Mouse (Mus musculus): ENCODE data around the gene Abca3. TPM values are rescaled to one million over a fixed set of nuclear protein-coding genes. Genes with fewer than 3 reads are reported as not detected.
"Not testable (repeated sequence)": the region's sequence is repeated elsewhere in the genome, so short reads cannot be mapped to it uniquely, and the experiment has no call there.

Gene Abca3
- polyA plus RNA-seq, 1 experiment from 2014 or later, result 16.3 TPM

- Histone ChIP-seq H3K4me2 (replicated peaks; ENCODE audit: low read depth, low read length) (0 out of 2 replicates have a peak overlapping the region, but pooled peaks have one; percentile 73), H3K4me3 (ENCODE audit: low read depth, low read length) (no peak overlapping the region)
- ATAC-seq (ENCODE audit: insufficient number of reproducible peaks, insufficient read depth, low FRiP score, low read depth), result no peak
Measured at GRCm38 (mm10) chr17:24453372-24453771, 101.6 kb downstream of the Abca3 start.

GRCm38 (mm10) chr17:24454218-24454755, 102.5 kb downstream of the Abca3 start:
- no peaks in the 10 kb centered on the region for H3K9me3 ChIP-seq (ENCODE audit: control insufficient read depth, low read depth, low read length)
- H3K27ac ChIP-seq (ENCODE audit: low read length), result peak overlapping the region; percentile 98
- peaks cover 20% of the 10 kb centered on the region for H3K36me3 ChIP-seq (ENCODE audit: control insufficient read depth, insufficient read depth, low read length)
- 2% methylated on average over 14 of the region's 14 CpGs for WGBS
- ATAC-seq (ENCODE audit: insufficient number of reproducible peaks, insufficient read depth, low FRiP score, low read depth), result no peak
- H3K4me1 ChIP-seq (ENCODE audit: control insufficient read depth, insufficient read depth, low read length), result peaks cover 10% of the 10 kb centered on the region; the same call in 1 of the 2 replicates
- no peaks in the 10 kb centered on the region for H3K27me3 ChIP-seq (ENCODE audit: control insufficient read depth, insufficient read depth, low read length)
- H3K9ac ChIP-seq (replicated peaks; ENCODE audit: low read depth, low read length), result peak overlapping the region; percentile 95
- H3K4me2 ChIP-seq (replicated peaks; ENCODE audit: low read depth, low read length), result peak overlapping the region; percentile 73
- peak overlapping the region; percentile 77 for H3K4me3 ChIP-seq (ENCODE audit: low read depth, low read length)

More at GRCm38 (mm10) chr17:24453372-24453771, 101.6 kb downstream of the Abca3 start:
- Histone ChIP-seq H3K4me1 (ENCODE audit: control insufficient read depth, insufficient read depth, low read length) (peaks cover 10% of the 10 kb centered on the region; the same call in 1 of the 2 replicates), H3K27me3 (ENCODE audit: control insufficient read depth, insufficient read depth, low read length) (no peaks in the 10 kb centered on the region), H3K9ac (replicated peaks; ENCODE audit: low read depth, low read length) (no peak overlapping the region), H3K27ac (ENCODE audit: low read length) (no peak overlapping the region), H3K9me3 (ENCODE audit: control insufficient read depth, low read depth, low read length) (no peaks in the 10 kb centered on the region), H3K36me3 (ENCODE audit: control insufficient read depth, insufficient read depth, low read length) (peaks cover 29% of the 10 kb centered on the region)
- WGBS, result 66% methylated on average over 2 of the region's 2 CpGs

GRCm38 (mm10) chr17:24454756-24455522, 103.2 kb downstream of the Abca3 start:
- ATAC-seq (ENCODE audit: insufficient number of reproducible peaks, insufficient read depth, low FRiP score, low read depth), result peak; percentile 95
- peak overlapping the region; percentile 77 for H3K4me3 ChIP-seq (ENCODE audit: low read depth, low read length)
- peak overlapping the region; percentile 98 for H3K27ac ChIP-seq (ENCODE audit: low read length)
- H3K4me1 ChIP-seq (ENCODE audit: control insufficient read depth, insufficient read depth, low read length), result peaks cover 10% of the 10 kb centered on the region; the same call in 1 of the 2 replicates
- WGBS, result under 1% methylated on average over 61 of the region's 67 CpGs
- no peaks in the 10 kb centered on the region for H3K9me3 ChIP-seq (ENCODE audit: control insufficient read depth, low read depth, low read length)
- no peaks in the 10 kb centered on the region for H3K27me3 ChIP-seq (ENCODE audit: control insufficient read depth, insufficient read depth, low read length)
- H3K9ac ChIP-seq (replicated peaks; ENCODE audit: low read depth, low read length), result peak overlapping the region; percentile 95
- peak overlapping the region; percentile 73 for H3K4me2 ChIP-seq (replicated peaks; ENCODE audit: low read depth, low read length)
- H3K36me3 ChIP-seq (ENCODE audit: control insufficient read depth, insufficient read depth, low read length), result peaks cover 14% of the 10 kb centered on the region

DNA sequence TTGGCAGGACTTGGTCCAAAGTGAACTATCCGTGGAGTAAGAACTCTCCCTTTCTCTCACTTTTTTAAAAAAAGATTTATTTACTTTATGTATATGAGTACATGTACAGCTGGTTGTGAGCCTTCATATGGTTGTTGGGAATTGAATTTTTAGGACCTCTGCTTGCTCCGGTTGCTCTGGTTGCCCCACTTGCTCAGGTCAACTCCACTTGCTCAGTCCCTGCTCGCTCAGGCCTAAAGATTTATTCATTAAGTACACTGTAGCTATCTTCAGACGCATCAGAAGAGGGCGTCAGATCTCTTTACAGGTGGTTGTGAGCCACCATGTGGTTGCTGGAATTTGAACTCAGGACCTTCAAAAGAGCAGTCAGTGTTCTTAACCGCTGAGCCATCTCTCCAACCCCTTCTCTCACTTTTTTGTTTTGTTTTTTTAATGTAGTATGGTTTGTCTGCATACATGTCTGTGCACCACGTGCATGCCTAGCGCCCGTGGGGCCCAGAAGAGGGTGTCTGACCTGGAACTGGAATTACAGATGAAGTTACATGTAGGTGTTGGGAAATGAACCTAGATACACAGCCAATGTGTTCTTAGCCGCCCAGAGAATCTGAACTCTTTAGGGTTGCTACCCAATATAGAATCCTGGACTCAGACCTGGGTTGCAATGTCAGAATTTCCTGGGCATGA, 103.9 kb downstream of the Abca3 start:
- Histone ChIP-seq H3K4me2 (replicated peaks; ENCODE audit: low read depth, low read length) (peak overlapping the region; percentile 30), H3K4me3 (ENCODE audit: low read depth, low read length) (peak overlapping the region; percentile 77; the same call in 1 of the 2 replicates)
- not testable (repeated sequence) for H3K27me3 ChIP-seq (ENCODE audit: control insufficient read depth, insufficient read depth, low read length)

More for the DNA sequence above, 103.9 kb downstream of the Abca3 start:
- WGBS, result 49% methylated on average over 10 of the region's 10 CpGs
- not testable (repeated sequence) for ATAC-seq (ENCODE audit: insufficient number of reproducible peaks, insufficient read depth, low FRiP score, low read depth); H3K9me3 ChIP-seq (ENCODE audit: control insufficient read depth, low read depth, low read length); H3K4me1 ChIP-seq (ENCODE audit: control insufficient read depth, insufficient read depth, low read length); H3K9ac ChIP-seq (replicated peaks; ENCODE audit: low read depth, low read length); H3K36me3 ChIP-seq (ENCODE audit: control insufficient read depth, insufficient read depth, low read length)
- peak overlapping the region; percentile 10; the same call in 1 of the 2 replicates for H3K27ac ChIP-seq (ENCODE audit: low read length)

Small RNAs within 50 kb of the gene (microRNA-seq; reads per million reads assigned to microRNA genes)
- gene Gm24427, result not detected

Other genes with a start within 250 kb of the Abca3 start
- 43.9 and 44.3 TPM in 2 replicates for gene Pdpk1, start 201.0 kb upstream of the Abca3 start, polyA plus RNA-seq (2014; fragmentation: Nextera tagmentation; extraction: Ambion mirVana)
- 28.2 and 29.7 TPM in 2 replicates for gene Amdhd2, start 188.2 kb upstream of the Abca3 start, polyA plus RNA-seq (2014; fragmentation: Nextera tagmentation; extraction: Ambion mirVana)
- gene Atp6v0c, start 182.2 kb upstream of the Abca3 start, polyA plus RNA-seq (2014; fragmentation: Nextera tagmentation; extraction: Ambion mirVana), result 506 and 549 TPM in 2 replicates
- gene Tbc1d24, start 146.4 kb upstream of the Abca3 start, polyA plus RNA-seq (2014; fragmentation: Nextera tagmentation; extraction: Ambion mirVana), result 6.3 and 8.3 TPM in 2 replicates
- 10.2 and 10.4 TPM in 2 replicates for gene Ntn3, start 142.4 kb upstream of the Abca3 start, polyA plus RNA-seq (2014; fragmentation: Nextera tagmentation; extraction: Ambion mirVana)
- 11.9 and 12.3 TPM in 2 replicates for gene Tedc2, start 131.1 kb upstream of the Abca3 start, polyA plus RNA-seq (2014; fragmentation: Nextera tagmentation; extraction: Ambion mirVana)
- gene Ccnf, start 100.5 kb upstream of the Abca3 start, polyA plus RNA-seq (2014; fragmentation: Nextera tagmentation; extraction: Ambion mirVana), result 57.6 and 67.1 TPM in 2 replicates
- gene Abca17, start 882 bp upstream of the Abca3 start, polyA plus RNA-seq (2014; fragmentation: Nextera tagmentation; extraction: Ambion mirVana), result not detected in 2 replicates
- 254 and 265 TPM in 2 replicates for gene Rnps1, start 62.6 kb downstream of the Abca3 start, polyA plus RNA-seq (2014; fragmentation: Nextera tagmentation; extraction: Ambion mirVana)
- gene Eci1, start 74.7 kb downstream of the Abca3 start, polyA plus RNA-seq (2014; fragmentation: Nextera tagmentation; extraction: Ambion mirVana), result 98.1 and 112 TPM in 2 replicates
- gene Dnase1l2, start 91.2 kb downstream of the Abca3 start, polyA plus RNA-seq (2014; fragmentation: Nextera tagmentation; extraction: Ambion mirVana), result 2.6 and 3.1 TPM in 2 replicates
- 25.1 and 28.5 TPM in 2 replicates for gene E4f1, start 118.4 kb downstream of the Abca3 start, polyA plus RNA-seq (2014; fragmentation: Nextera tagmentation; extraction: Ambion mirVana)
- 51.7 and 57.0 TPM in 2 replicates for gene Pgp, start 118.4 kb downstream of the Abca3 start, polyA plus RNA-seq (2014; fragmentation: Nextera tagmentation; extraction: Ambion mirVana)
- gene Bricd5, start 121.9 kb downstream of the Abca3 start, polyA plus RNA-seq (2014; fragmentation: Nextera tagmentation; extraction: Ambion mirVana), result 0.56 TPM in 1 of 2 replicates, not detected in the other
- gene Mlst8, start 127.1 kb downstream of the Abca3 start, polyA plus RNA-seq (2014; fragmentation: Nextera tagmentation; extraction: Ambion mirVana), result 39.7 and 46.2 TPM in 2 replicates
- gene Caskin1, start 136.7 kb downstream of the Abca3 start, polyA plus RNA-seq (2014; fragmentation: Nextera tagmentation; extraction: Ambion mirVana), result 2.7 and 3.8 TPM in 2 replicates
- gene Traf7, start 176.0 kb downstream of the Abca3 start, polyA plus RNA-seq (2014; fragmentation: Nextera tagmentation; extraction: Ambion mirVana), result 87.6 and 97.3 TPM in 2 replicates
- gene Rab26, start 182.3 kb downstream of the Abca3 start, polyA plus RNA-seq (2014; fragmentation: Nextera tagmentation; extraction: Ambion mirVana), result 3.0 and 3.2 TPM in 2 replicates
- gene Pkd1, start 197.9 kb downstream of the Abca3 start, polyA plus RNA-seq (2014; fragmentation: Nextera tagmentation; extraction: Ambion mirVana), result 27.3 and 35.9 TPM in 2 replicates

Measured in stomach, embryonic 14.5 days (tissue).